Mouse (Mus musculus) testis, adult 2 months (tissue): ENCODE data around the gene Csrnp3.

ENCODE experiments used
- CTCF ChIP-seq: fragments of 200-500 bp; IDR thresholded peaks from 2 replicates; pipeline ENCODE4 v1.5.1; 2012; ENCODE audit warnings: low read depth, mild to moderate bottlenecking, inconsistent platforms, low read length, moderate library complexity; ENCODE audit not compliant: control insufficient read depth, insufficient read depth, insufficient replicate concordance
- POLR2A ChIP-seq: fragments of 200-500 bp; IDR thresholded peaks from 2 replicates; pipeline ENCODE4 v1.6.1; 2012; ENCODE audit warnings: low read depth, mild to moderate bottlenecking, inconsistent platforms, low read length, moderate library complexity; ENCODE audit not compliant: control insufficient read depth

DNA sequence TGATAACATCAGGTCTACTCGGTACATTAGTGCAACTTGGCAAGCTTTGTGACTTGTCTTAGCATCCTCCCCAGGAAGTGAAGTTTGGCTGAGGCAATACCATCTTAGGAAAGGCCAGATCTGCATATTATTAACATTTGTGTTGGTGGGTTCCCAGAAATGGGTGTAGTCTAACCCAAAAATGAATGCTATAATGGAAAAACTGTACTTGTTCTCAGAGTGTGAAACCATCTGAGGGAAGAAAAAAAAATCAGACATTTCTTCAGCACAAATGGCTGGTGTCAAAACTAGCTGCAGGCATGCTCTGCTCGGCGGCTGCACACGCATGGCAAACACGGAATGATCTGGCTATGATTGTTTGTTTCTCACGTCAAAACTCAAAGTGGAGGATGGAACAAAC is 18.8 kb upstream of the Csrnp3 start:
- TF ChIP-seq POLR2A (no peak), CTCF (no peak)
